Mouse (Mus musculus) heart, postnatal 0 days (tissue): ENCODE measurements around the gene Prdm16. TPM values are rescaled to one million over a fixed set of nuclear protein-coding genes. Genes with fewer than 3 reads are reported as not detected.

Source experiments
- ATAC-seq: fragments of 200-750 bp; cut with Nextera tagmentation; 2 replicates; pipeline ENCODE4 v1.8.0; 2017; ENCODE audit warnings: low read depth, moderate number of reproducible peaks, moderate library complexity; ENCODE audit not compliant: insufficient read depth
- DNase-seq: peaks from one replicate; pipeline ENCODE4 v3.0.0-alpha.2; 2016; ENCODE audit warnings: low spot score
- H3K27ac ChIP-seq: fragments of 300-500 bp; sonication (generic); 2 replicates; pipeline ENCODE4 v1.5.1; 2014; ENCODE audit warnings: low read depth, mild to moderate bottlenecking
- H3K27me3 ChIP-seq: fragments of 300-500 bp; sonication (generic); 2 replicates; pipeline ENCODE4 v1.6.1; 2014; ENCODE audit warnings: low read length, mixed read lengths; ENCODE audit not compliant: control insufficient read depth, insufficient read depth
- H3K36me3 ChIP-seq: fragments of 300-500 bp; sonication (generic); replicated peaks from 2 replicates; pipeline ENCODE4 v1.6.1; 2014; ENCODE audit warnings: low read length, mixed read lengths; ENCODE audit not compliant: control insufficient read depth, insufficient read depth
- H3K4me1 ChIP-seq: fragments of 300-500 bp; sonication (generic); 2 replicates; pipeline ENCODE4 v1.6.1; 2014; ENCODE audit warnings: antibody characterized with exemption; ENCODE audit not compliant: control insufficient read depth, insufficient read depth
- H3K4me2 ChIP-seq: fragments of 300-500 bp; sonication (generic); 2 replicates; pipeline ENCODE4 v1.6.1; 2014; ENCODE audit warnings: low read depth, mild to moderate bottlenecking, low read length, moderate library complexity
- H3K4me3 ChIP-seq: fragments of 300-500 bp; sonication (generic); 2 replicates; pipeline ENCODE4 v1.5.1; 2014; ENCODE audit warnings: low read depth, low read length
- H3K9ac ChIP-seq: fragments of 300-500 bp; sonication (generic); replicated peaks from 2 replicates; pipeline ENCODE4 v1.6.1; 2014; ENCODE audit warnings: low read depth, low read length, mixed read lengths
- H3K9me3 ChIP-seq: fragments of 300-500 bp; sonication (generic); replicated peaks from 2 replicates; pipeline ENCODE4 v1.6.1; 2016; ENCODE audit warnings: low read length; ENCODE audit not compliant: control insufficient read depth
- CTCF ChIP-seq: IDR thresholded peaks from 2 replicates; pipeline ENCODE4 v1.5.1; 2016; ENCODE audit warnings: antibody characterized with exemption, control low read depth, low read depth
- EP300 ChIP-seq: IDR thresholded peaks from 2 replicates; pipeline ENCODE4 v1.6.1; 2016; ENCODE audit warnings: antibody characterized with exemption, low read depth
- WGBS: fragments of 180-500 bp; shearing (Covaris S2); extraction: QIAGEN DNeasy Blood & Tissue Kit; methylation state at CpG from one replicate; pipeline ENCODE4 v1.1.7; 2014; 5-methylcytosine and 5-hydroxymethylcytosine counted together
- polyA plus RNA-seq: library from polyadenylated mRNA; unstranded; fragments of >200 nt; fragmentation: Nextera tagmentation; extraction: Ambion mirVana; gene quantifications from 2 replicates; pipeline ENCODE4 v1.2.1, GENCODE M21; 2015
- total RNA-seq: library from RNA; depleted of rRNA; stranded (reverse); fragments of >200 nt; gene quantifications from 2 replicates; pipeline ENCODE4 v1.2.3, GENCODE M21; 2014; ENCODE audit warnings: low replicate concordance

The Prdm16 gene
- total and polyA plus RNA-seq, 2 experiments from 2014 or later = 9.3 to 14.7 TPM

- Histone ChIP-seq H3K4me3 (no peak overlapping the region), H3K36me3 (no peaks in the 10 kb centered on the region), H3K27ac (no peak overlapping the region), H3K27me3 (no peaks in the 10 kb centered on the region), H3K4me2 (no peak overlapping the region), H3K9ac (no peak overlapping the region), H3K4me1 (peaks cover 44% of the 10 kb centered on the region), H3K9me3 (no peaks in the 10 kb centered on the region)
- no peak for ATAC-seq
- DNase-seq = no peak
- WGBS = 31% methylated on average over 20 of the region's 20 CpGs
- TF ChIP-seq EP300 = no peak
- no peak for TF ChIP-seq CTCF
Observed at GRCm38 (mm10) chr4:154506774-154507435, 129.8 kb downstream of the Prdm16 start.

GRCm38 (mm10) chr4:154505313-154505712 is 131.4 kb downstream of the Prdm16 start:
- Histone ChIP-seq H3K4me1 (peaks cover 50% of the 10 kb centered on the region), H3K4me3 (no peak overlapping the region), H3K9ac (no peak overlapping the region), H3K9me3 (no peaks in the 10 kb centered on the region), H3K27me3 (no peaks in the 10 kb centered on the region), H3K36me3 (no peaks in the 10 kb centered on the region), H3K4me2 (no peak overlapping the region), H3K27ac (no peak overlapping the region)
- DNase-seq (no peak), ATAC-seq (no peak)
- 78% methylated on average over 5 of the region's 5 CpGs for WGBS
- TF ChIP-seq CTCF = no peak
- no peak for TF ChIP-seq EP300

- WGBS = 61% methylated on average over 21 of the region's 21 CpGs
- TF ChIP-seq EP300 (no peak), CTCF (no peak)
- H3K4me1 ChIP-seq = peaks cover 67% of the 10 kb centered on the region
- H3K4me3 ChIP-seq = no peak overlapping the region
- H3K9ac ChIP-seq = no peak overlapping the region
- no peak overlapping the region; the same call in 1 of the 2 replicates for H3K4me2 ChIP-seq
- no peaks in the 10 kb centered on the region for H3K9me3 ChIP-seq
- no peaks in the 10 kb centered on the region for H3K27me3 ChIP-seq
- DNase-seq = no peak
- peak overlapping the region; percentile 58; the same call in 1 of the 2 replicates for H3K27ac ChIP-seq
- ATAC-seq = no peak
- no peaks in the 10 kb centered on the region for H3K36me3 ChIP-seq
Observed at GRCm38 (mm10) chr4:154503260-154503829, 133.3 kb downstream of the Prdm16 start.

GRCm38 (mm10) chr4:154502403-154503000 is 134.2 kb downstream of the Prdm16 start:
- peaks cover 75% of the 10 kb centered on the region for H3K4me1 ChIP-seq
- no peak overlapping the region for H3K4me3 ChIP-seq
- ATAC-seq (peak; percentile 43), DNase-seq (no peak)
- no peaks in the 10 kb centered on the region for H3K36me3 ChIP-seq
- H3K27ac ChIP-seq = peak overlapping the region; percentile 58
- no peak overlapping the region for H3K9ac ChIP-seq
- 33% methylated on average over 16 of the region's 16 CpGs for WGBS
- TF ChIP-seq CTCF = no peak
- no peak; the same call in 1 of the 2 replicates for TF ChIP-seq EP300
- H3K27me3 ChIP-seq = no peaks in the 10 kb centered on the region
- H3K9me3 ChIP-seq = no peaks in the 10 kb centered on the region
- H3K4me2 ChIP-seq = peak overlapping the region; percentile 34

- Histone ChIP-seq H3K4me3 (no peak overlapping the region), H3K9me3 (no peaks in the 10 kb centered on the region), H3K36me3 (no peaks in the 10 kb centered on the region), H3K27ac (no peak overlapping the region), H3K9ac (no peak overlapping the region), H3K4me1 (peaks cover 72% of the 10 kb centered on the region), H3K4me2 (no peak overlapping the region), H3K27me3 (no peaks in the 10 kb centered on the region)
- 74% methylated on average over 9 of the region's 9 CpGs for WGBS
- TF ChIP-seq CTCF = no peak
- no peak for TF ChIP-seq EP300
- DNase-seq (no peak), ATAC-seq (no peak)
Observed at GRCm38 (mm10) chr4:154500695-154501094, 136.0 kb downstream of the Prdm16 start.
